Mouse (Mus musculus) ovary, postnatal 36 days (tissue): ENCODE measurements around the gene Yars.
A peak's percentile ranks its signal among the peaks of the same experiment; 100 is the strongest.

Experiments used
- DNase-seq: peaks from one replicate; pipeline ENCODE4 v3.0.0; 2022; ENCODE audit warnings: low spot score, mixed read lengths

Yars gene

GRCm38 (mm10) chr4:129189542-129190519, at the start of gene Yars, which contains the start of gene S100pbp:
Gene Yars (plus strand): TSS chr4:129189760.
Gene S100pbp (minus strand): TSS chr4:129189727.
- peak; percentile 98 for DNase-seq

GRCm38 (mm10) chr4:129140808-129141207, 48.8 kb upstream of the Yars start:
- DNase-seq, result no peak

GRCm38 (mm10) chr4:129141560-129142438, 47.8 kb upstream of the Yars start:
- no peak for DNase-seq

- DNase-seq, result no peak
Measured at GRCm38 (mm10) chr4:129142439-129143045, 47.0 kb upstream of the Yars start.

- DNase-seq, result no peak
Measured at GRCm38 (mm10) chr4:129143509-129143908, 46.1 kb upstream of the Yars start.

GRCm38 (mm10) chr4:129144401-129145367, 44.9 kb upstream of the Yars start:
- DNase-seq, result no peak

- DNase-seq, result no peak
Measured at GRCm38 (mm10) chr4:129145411-129145810, 44.1 kb upstream of the Yars start.

GRCm38 (mm10) chr4:129145943-129146342, 43.6 kb upstream of the Yars start:
- no peak for DNase-seq

- no peak for DNase-seq
Measured at GRCm38 (mm10) chr4:129146392-129146791, 43.2 kb upstream of the Yars start.

GRCm38 (mm10) chr4:129147552-129148103, 41.9 kb upstream of the Yars start:
- DNase-seq, result no peak

- DNase-seq, result no peak
Measured at GRCm38 (mm10) chr4:129149321-129149720, 40.2 kb upstream of the Yars start.

- no peak for DNase-seq
Measured at GRCm38 (mm10) chr4:129151276-129151811, 38.2 kb upstream of the Yars start.

GRCm38 (mm10) chr4:129157541-129157940, 32.0 kb upstream of the Yars start:
- DNase-seq, result no peak

- no peak for DNase-seq
Measured at GRCm38 (mm10) chr4:129158549-129158948, 31.0 kb upstream of the Yars start.

GRCm38 (mm10) chr4:129161076-129161475, 28.5 kb upstream of the Yars start:
- DNase-seq, result no peak

- no peak for DNase-seq
Measured at GRCm38 (mm10) chr4:129161581-129162255, 27.8 kb upstream of the Yars start.

GRCm38 (mm10) chr4:129172529-129172928, 17.0 kb upstream of the Yars start:
- DNase-seq, result no peak

GRCm38 (mm10) chr4:129179560-129179959, 10.0 kb upstream of the Yars start:
- DNase-seq, result no peak

- DNase-seq, result no peak
Measured at GRCm38 (mm10) chr4:129188041-129188659, 1.4 kb upstream of the Yars start.
